Mouse (Mus musculus): ENCODE data around the gene Zfp92. TPM values are rescaled to one million over a fixed set of nuclear protein-coding genes. Genes with fewer than 3 reads are reported as not detected.

Gene Zfp92
- total and polyA plus RNA-seq, 3 experiments = not detected

DNA sequence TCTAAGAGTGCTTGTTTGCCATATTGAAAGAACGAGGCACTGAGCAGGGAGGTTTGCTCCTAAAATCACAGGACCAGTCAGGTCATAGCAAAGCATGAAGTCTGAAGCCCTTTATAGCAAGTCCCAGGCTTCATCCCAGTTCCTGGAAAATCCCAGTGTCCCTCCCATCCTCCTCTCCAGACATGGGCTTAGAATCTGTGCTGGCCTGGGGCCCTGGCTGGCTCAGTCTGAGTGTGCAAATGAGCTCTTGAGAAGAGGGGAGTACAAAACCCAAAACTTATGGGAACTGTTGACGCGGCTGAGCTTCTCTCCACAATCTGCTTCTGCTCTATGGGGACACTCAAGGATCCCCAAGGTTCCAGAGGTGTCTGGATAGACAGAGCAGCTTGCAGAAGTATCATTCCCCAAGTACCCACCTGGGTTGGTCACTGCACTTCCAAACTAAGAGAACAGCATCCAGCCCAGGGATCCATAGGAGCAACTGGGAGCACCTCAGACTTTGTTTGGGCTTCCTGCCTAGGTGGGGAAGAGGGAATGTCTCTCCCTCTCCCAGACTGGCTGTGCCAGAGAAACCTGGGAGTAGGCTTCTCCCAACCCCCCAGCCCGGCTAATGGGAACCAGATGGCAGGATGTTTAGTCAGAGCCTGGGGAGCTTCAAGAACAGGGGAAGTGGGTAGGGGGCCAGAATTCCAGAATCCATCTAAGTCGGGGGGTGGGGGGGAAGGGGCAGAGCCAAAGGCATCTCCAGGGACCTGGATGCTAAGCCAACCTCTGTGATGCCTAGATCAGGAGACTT, 56.7 kb downstream of the Zfp92 start:
- Histone ChIP-seq H3K4me1 (ENCODE audit: control insufficient read depth, insufficient read depth, low read length) (peaks cover 4% of the 10 kb centered on the region; the same call in 1 of the 2 replicates), H3K4me3 (no peak overlapping the region), H3K36me3 (ENCODE audit: control insufficient read depth, insufficient read depth, low read length) (no peaks in the 10 kb centered on the region), H3K27me3 (ENCODE audit: control insufficient read depth, insufficient read depth, low read length) (no peaks in the 10 kb centered on the region), H3K9ac (ENCODE audit: low read depth, low read length) (no peak overlapping the region), H3K27ac (peak overlapping the region; percentile 64), H3K79me2 (replicated peaks; ENCODE audit: control insufficient read depth, insufficient read depth, low read length) (no peaks in the 10 kb centered on the region)
- peak; percentile 55 for DNase-seq
- WGBS = 48% methylated on average over 5 of the region's 5 CpGs
- no peak for TF ChIP-seq POLR2A (IDR thresholded peaks at IDR 0.05; ENCODE audit: insufficient read depth, low read depth, low read length)
- no peak for TF ChIP-seq CTCF (IDR thresholded peaks at IDR 0.05)
- TF ChIP-seq EP300 (IDR thresholded peaks at IDR 0.05; ENCODE audit: insufficient read depth, low read depth, low read length) = no peak
- intact Hi-C loops (cut with DNase I) = no loop called here

GRCm38 (mm10) chrX:73468330-73468729, 57.4 kb downstream of the Zfp92 start:
- no peaks in the 10 kb centered on the region for H3K27me3 ChIP-seq (ENCODE audit: control insufficient read depth, insufficient read depth, low read length)
- TF ChIP-seq CTCF (IDR thresholded peaks at IDR 0.05) (no peak), EP300 (IDR thresholded peaks at IDR 0.05; ENCODE audit: insufficient read depth, low read depth, low read length) (no peak), POLR2A (IDR thresholded peaks at IDR 0.05; ENCODE audit: insufficient read depth, low read depth, low read length) (no peak)
- no peak for DNase-seq
- no peak overlapping the region; the same call in none of the 2 replicates for H3K27ac ChIP-seq
- WGBS = 58% methylated on average over 3 of the region's 3 CpGs
- no peaks in the 10 kb centered on the region for H3K36me3 ChIP-seq (ENCODE audit: control insufficient read depth, insufficient read depth, low read length)
- H3K4me1 ChIP-seq (ENCODE audit: control insufficient read depth, insufficient read depth, low read length) = peaks cover 4% of the 10 kb centered on the region; the same call in 1 of the 2 replicates
- H3K9ac ChIP-seq (ENCODE audit: low read depth, low read length) = no peak overlapping the region
- no peak overlapping the region for H3K4me3 ChIP-seq
- intact Hi-C loops (cut with DNase I) = no loop called here
- H3K79me2 ChIP-seq (replicated peaks; ENCODE audit: control insufficient read depth, insufficient read depth, low read length) = no peaks in the 10 kb centered on the region

GRCm38 (mm10) chrX:73468752-73469151, 57.9 kb downstream of the Zfp92 start:
- no peaks in the 10 kb centered on the region for H3K36me3 ChIP-seq (ENCODE audit: control insufficient read depth, insufficient read depth, low read length)
- H3K27ac ChIP-seq = no peak overlapping the region; the same call in 1 of the 2 replicates
- intact Hi-C loops (cut with DNase I) = no loop called here
- no peak for TF ChIP-seq EP300 (IDR thresholded peaks at IDR 0.05; ENCODE audit: insufficient read depth, low read depth, low read length)
- no peak for TF ChIP-seq CTCF (IDR thresholded peaks at IDR 0.05)
- peaks cover 4% of the 10 kb centered on the region; the same call in 1 of the 2 replicates for H3K4me1 ChIP-seq (ENCODE audit: control insufficient read depth, insufficient read depth, low read length)
- H3K9ac ChIP-seq (ENCODE audit: low read depth, low read length) = no peak overlapping the region
- no peak for DNase-seq
- no peaks in the 10 kb centered on the region for H3K79me2 ChIP-seq (replicated peaks; ENCODE audit: control insufficient read depth, insufficient read depth, low read length)
- no peaks in the 10 kb centered on the region for H3K27me3 ChIP-seq (ENCODE audit: control insufficient read depth, insufficient read depth, low read length)
- WGBS = 50% methylated on average over 1 of the region's 1 CpGs
- H3K4me3 ChIP-seq = no peak overlapping the region

DNA sequence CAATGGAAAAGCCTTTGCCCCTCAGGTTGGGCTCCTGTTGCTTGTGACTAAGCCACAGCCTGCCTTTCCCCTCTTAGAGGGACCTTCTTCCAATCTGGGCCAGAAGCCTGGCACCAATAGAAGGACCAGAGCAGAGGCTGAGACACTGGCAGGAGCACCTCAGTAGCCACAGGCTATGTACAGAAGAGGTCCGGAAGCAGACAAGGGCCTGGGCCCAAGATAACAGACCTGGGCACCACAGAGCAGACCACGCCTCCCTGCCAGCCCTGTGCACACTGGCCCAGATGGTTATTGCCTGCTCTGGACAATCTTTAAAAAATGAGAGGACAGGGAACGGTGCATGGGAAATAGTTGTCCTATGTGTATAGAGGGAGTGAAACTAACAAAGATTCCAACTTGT, 60.9 kb downstream of the Zfp92 start:
- DNase-seq = no peak
- Histone ChIP-seq H3K27ac (no peak overlapping the region), H3K4me1 (ENCODE audit: control insufficient read depth, insufficient read depth, low read length) (peaks cover 9% of the 10 kb centered on the region), H3K9ac (ENCODE audit: low read depth, low read length) (no peak overlapping the region), H3K4me3 (no peak overlapping the region), H3K36me3 (ENCODE audit: control insufficient read depth, insufficient read depth, low read length) (no peaks in the 10 kb centered on the region), H3K27me3 (ENCODE audit: control insufficient read depth, insufficient read depth, low read length) (no peaks in the 10 kb centered on the region), H3K79me2 (replicated peaks; ENCODE audit: control insufficient read depth, insufficient read depth, low read length) (no peaks in the 10 kb centered on the region)
- WGBS = 84% methylated on average over 3 of the region's 3 CpGs
- intact Hi-C loops (cut with DNase I) = no loop called here
- TF ChIP-seq CTCF (IDR thresholded peaks at IDR 0.05) = no peak
- no peak for TF ChIP-seq EP300 (IDR thresholded peaks at IDR 0.05; ENCODE audit: insufficient read depth, low read depth, low read length)
- TF ChIP-seq POLR2A (IDR thresholded peaks at IDR 0.05; ENCODE audit: insufficient read depth, low read depth, low read length) = no peak

- Histone ChIP-seq H3K79me2 (replicated peaks; ENCODE audit: control insufficient read depth, insufficient read depth, low read length) (no peaks in the 10 kb centered on the region), H3K27me3 (ENCODE audit: control insufficient read depth, insufficient read depth, low read length) (no peaks in the 10 kb centered on the region), H3K4me1 (ENCODE audit: control insufficient read depth, insufficient read depth, low read length) (peaks cover 12% of the 10 kb centered on the region), H3K9ac (ENCODE audit: low read depth, low read length) (no peak overlapping the region), H3K36me3 (ENCODE audit: control insufficient read depth, insufficient read depth, low read length) (no peaks in the 10 kb centered on the region), H3K27ac (peak overlapping the region; percentile 26; the same call in 1 of the 2 replicates), H3K4me3 (no peak overlapping the region)
- no peak for TF ChIP-seq EP300 (IDR thresholded peaks at IDR 0.05; ENCODE audit: insufficient read depth, low read depth, low read length)
- TF ChIP-seq POLR2A (IDR thresholded peaks at IDR 0.05; ENCODE audit: insufficient read depth, low read depth, low read length) = no peak
- no peak for TF ChIP-seq CTCF (IDR thresholded peaks at IDR 0.05)
- DNase-seq = no peak
- intact Hi-C loops (cut with DNase I) = no loop called here
- WGBS = 61% methylated on average over 12 of the region's 12 CpGs
Observed at GRCm38 (mm10) chrX:73474340-73475165, 63.7 kb downstream of the Zfp92 start.

All from heart, adult 2 months (tissue).